ENCODE assay signal across 8 mouse cellular contexts in the genomic region with DNA sequence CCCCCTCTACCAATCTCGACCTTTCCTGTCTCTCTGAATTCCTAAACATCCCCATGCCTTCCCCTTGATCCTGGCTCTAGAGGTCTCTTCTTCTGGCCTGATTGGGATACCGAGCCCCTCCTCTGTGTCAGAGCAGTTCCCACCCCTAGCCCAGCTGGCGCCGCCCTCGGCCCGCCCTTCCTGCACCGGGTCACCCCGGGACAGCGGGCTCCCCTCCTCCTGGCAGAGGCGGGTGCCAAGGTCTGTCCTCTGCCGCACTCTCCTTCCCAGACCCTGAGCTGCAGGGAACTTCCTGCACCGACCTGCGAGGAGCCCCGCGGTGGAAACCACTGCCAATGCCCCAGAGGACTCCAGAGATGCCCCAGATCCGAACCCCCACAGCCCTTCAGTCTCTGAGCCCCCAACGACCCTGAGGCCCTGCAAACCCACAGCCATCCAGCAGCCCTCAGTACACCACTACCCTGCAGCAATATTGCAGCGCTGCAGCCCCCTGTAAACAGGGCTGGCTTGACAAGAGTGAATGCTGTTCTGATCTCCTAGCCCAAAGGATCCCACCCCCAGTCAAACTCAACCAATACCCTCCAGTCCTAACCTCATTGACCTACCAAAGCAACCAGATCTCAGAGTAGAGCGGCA. TPM values are rescaled to one million over a fixed set of nuclear protein-coding genes. Genes with fewer than 3 reads are reported as not detected.
DNase-seq lines count a peak whose midpoint lies in the region; ATAC-seq lines count a peak whose summit lies in the region.

No protein-coding gene starts in this region.

- H3K4me2 ChIP-seq in embryonic facial prominence, embryonic 11.5 days (ENCODE audit: low read depth, low read length) = peak overlapping the region; percentile 33
- H3K4me2 ChIP-seq in liver, embryonic 12.5 days = peak overlapping the region; percentile 46
- peak overlapping the region; percentile 29 for H3K4me2 ChIP-seq in neural tube, embryonic 11.5 days (ENCODE audit: low read depth)

- H3K4me3 ChIP-seq in embryonic facial prominence, embryonic 11.5 days (ENCODE audit: low read depth, low read length) = peak overlapping the region; percentile 8; the same call in 1 of the 2 replicates
- H3K4me3 ChIP-seq in liver, embryonic 12.5 days = no peak overlapping the region
- H3K4me3 ChIP-seq in neural tube, embryonic 11.5 days (ENCODE audit: low read depth, low read length) = no peak overlapping the region

- H3K9ac ChIP-seq in embryonic facial prominence, embryonic 11.5 days (replicated peaks; ENCODE audit: low read length) = 0 out of 2 replicates have a peak overlapping the region, but pooled peaks have one; percentile 18
- no peak overlapping the region for H3K9ac ChIP-seq in liver, embryonic 12.5 days
- H3K9ac ChIP-seq in neural tube, embryonic 11.5 days (ENCODE audit: low read length) = no peak overlapping the region

- DNase-seq in cerebellum, adult 9-10 months = no peak
- DNase-seq in embryonic facial prominence, embryonic 11.5 days (ENCODE audit: low spot score) = peak; percentile 8
- peak; percentile 66 to 80 for DNase-seq in heart, adult 9 months (ENCODE audit: low spot score in 2 of 2)
- peak; percentile 83 for DNase-seq in kidney, adult 18-20 months
- DNase-seq in neural tube, embryonic 11.5 days (ENCODE audit: low spot score) = peak; percentile 20
- peak; percentile 10 to 11 for DNase-seq in urinary bladder, adult 18-20 months (ENCODE audit: low spot score in 2 of 2)

- no peaks in the 10 kb centered on the region for H3K27me3 ChIP-seq in embryonic facial prominence, embryonic 11.5 days (ENCODE audit: control insufficient read depth, insufficient read depth, low read length)
- H3K27me3 ChIP-seq in liver, embryonic 12.5 days (replicated peaks) = no peaks in the 10 kb centered on the region
- no peaks in the 10 kb centered on the region for H3K27me3 ChIP-seq in neural tube, embryonic 11.5 days (ENCODE audit: control insufficient read depth, insufficient read depth, low read length)

- H3K4me1 ChIP-seq in embryonic facial prominence, embryonic 11.5 days (ENCODE audit: control insufficient read depth, insufficient read depth, low read length) = no peaks in the 10 kb centered on the region
- no peaks in the 10 kb centered on the region for H3K4me1 ChIP-seq in liver, embryonic 12.5 days
- no peaks in the 10 kb centered on the region for H3K4me1 ChIP-seq in neural tube, embryonic 11.5 days (ENCODE audit: control insufficient read depth, insufficient read depth, low read length)

- no peak overlapping the region for H3K27ac ChIP-seq in embryonic facial prominence, embryonic 11.5 days (replicated peaks; ENCODE audit: low read depth, low read length)
- no peak overlapping the region for H3K27ac ChIP-seq in liver, embryonic 12.5 days
- no peak overlapping the region for H3K27ac ChIP-seq in neural tube, embryonic 11.5 days (ENCODE audit: low read depth, low read length)

- no peaks in the 10 kb centered on the region for H3K9me3 ChIP-seq in embryonic facial prominence, embryonic 11.5 days (replicated peaks; ENCODE audit: control insufficient read depth, low read length)
- H3K9me3 ChIP-seq in liver, embryonic 12.5 days (replicated peaks) = no peaks in the 10 kb centered on the region
- no peaks in the 10 kb centered on the region for H3K9me3 ChIP-seq in neural tube, embryonic 11.5 days (ENCODE audit: control insufficient read depth, low read length)

- ATAC-seq in cerebellum, adult (ENCODE audit: insufficient number of reproducible peaks, low FRiP score, low TSS enrichment) = peak; percentile 26; the same call in 1 of the 2 replicates
- peak; percentile 88 for ATAC-seq in embryonic facial prominence, embryonic 11.5 days (replicated peaks; ENCODE audit: insufficient number of reproducible peaks, low FRiP score, low TSS enrichment, low read depth)
- no peak for ATAC-seq in liver, embryonic 12.5 days
- no peak; the same call in 1 of the 2 replicates for ATAC-seq in neural tube, embryonic 11.5 days (ENCODE audit: insufficient read depth, low FRiP score, low TSS enrichment)

- WGBS in embryonic facial prominence, embryonic 11.5 days = 2% methylated on average over 19 of the region's 19 CpGs
- 8% methylated on average over 19 of the region's 19 CpGs for WGBS in liver, embryonic 12.5 days (ENCODE audit: insufficient replicate concordance)
- WGBS in neural tube, embryonic 11.5 days = 5% methylated on average over 19 of the region's 19 CpGs

- H3K36me3 ChIP-seq in embryonic facial prominence, embryonic 11.5 days (replicated peaks; ENCODE audit: control insufficient read depth, insufficient read depth, low read depth, low read length) = no peaks in the 10 kb centered on the region
- no peaks in the 10 kb centered on the region for H3K36me3 ChIP-seq in liver, embryonic 12.5 days
- H3K36me3 ChIP-seq in neural tube, embryonic 11.5 days (ENCODE audit: control insufficient read depth, insufficient read depth, low read length) = no peaks in the 10 kb centered on the region

RNA-seq across cellular contexts. Expression of a gene that starts 27.1 kb away (rescaled TPM):
- 1.0 and 2.7 TPM in 2 replicates for polyA plus RNA-seq in embryonic facial prominence, embryonic 11.5 days (2014; fragmentation: Nextera tagmentation; extraction: Ambion mirVana)
- polyA plus RNA-seq in liver, embryonic 12.5 days (2016; fragmentation: Nextera tagmentation; extraction: Ambion mirVana) = 1.5 and 1.9 TPM in 2 replicates
- polyA plus RNA-seq in neural tube, embryonic 11.5 days (2014; fragmentation: Nextera tagmentation; extraction: Ambion mirVana) = 0.49 and 0.70 TPM in 2 replicates

Comparison
In these comparisons a context has a peak if more than half of its experiments do, and no peak if none do; other contexts are left out.
1. ATAC-seq: peak in cerebellum, adult (single experiment) and embryonic facial prominence, embryonic 11.5 days (single experiment); none in liver, embryonic 12.5 days (single experiment) and neural tube, embryonic 11.5 days (single experiment).
2. Peak in every context shown above with its lines, with median percentiles within 50 percentile points of each other: H3K4me2 ChIP-seq.